Mouse (Mus musculus): ENCODE results near the gene Usp6nl.

Usp6nl gene

DNA sequence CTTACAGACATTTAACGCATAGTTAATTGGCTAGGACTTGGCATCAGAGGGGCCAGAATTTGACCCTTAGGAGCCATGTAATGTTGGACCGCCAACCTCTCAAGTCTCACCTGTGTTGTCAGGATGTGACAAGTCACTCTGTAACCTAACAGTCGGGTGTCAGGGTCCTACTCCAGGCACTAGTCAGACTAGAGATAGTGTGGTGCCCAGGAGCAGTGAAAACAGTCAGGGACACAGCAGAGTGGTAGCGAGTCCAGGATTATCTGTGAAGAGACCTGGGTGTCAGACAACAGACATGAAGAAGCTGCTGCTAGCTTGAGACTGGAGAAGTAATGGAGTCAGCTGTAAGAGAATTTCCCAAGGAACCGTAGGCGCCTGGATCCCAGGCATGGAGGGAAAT, 45.0 kb downstream of the Usp6nl start:
- DNase-seq (ENCODE audit: low spot score in 2 of 2): no peak

GRCm38 (mm10) chr2:6374216-6374615, 51.7 kb downstream of the Usp6nl start:
- no peak for DNase-seq (ENCODE audit: low spot score in 2 of 2)

GRCm38 (mm10) chr2:6376071-6376470, 53.6 kb downstream of the Usp6nl start:
- no peak for DNase-seq (ENCODE audit: low spot score in 2 of 2)

DNA sequence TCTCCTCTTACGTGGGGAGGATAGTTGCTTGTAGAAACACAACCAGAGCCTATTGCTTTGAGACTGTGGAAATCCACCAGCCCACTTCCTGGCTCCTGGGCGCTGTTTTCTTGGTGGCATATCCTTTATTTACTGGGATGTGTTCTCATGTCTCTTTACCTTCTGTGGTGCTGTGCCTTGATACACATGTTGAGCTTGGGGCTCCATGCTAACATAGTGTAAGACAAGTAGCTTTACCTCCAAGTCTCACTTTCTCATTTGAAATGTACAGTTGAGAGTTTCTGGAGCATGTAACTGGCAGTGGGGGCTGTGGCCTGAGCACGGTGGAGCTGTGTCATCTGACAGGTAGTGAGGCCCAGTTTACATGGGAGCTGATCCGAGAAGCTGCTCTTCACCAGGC, 54.5 kb downstream of the Usp6nl start:
- DNase-seq (ENCODE audit: low spot score in 2 of 2): no peak

GRCm38 (mm10) chr2:6378590-6379205, 56.2 kb downstream of the Usp6nl start:
- DNase-seq (ENCODE audit: low spot score in 2 of 2): no peak

DNA sequence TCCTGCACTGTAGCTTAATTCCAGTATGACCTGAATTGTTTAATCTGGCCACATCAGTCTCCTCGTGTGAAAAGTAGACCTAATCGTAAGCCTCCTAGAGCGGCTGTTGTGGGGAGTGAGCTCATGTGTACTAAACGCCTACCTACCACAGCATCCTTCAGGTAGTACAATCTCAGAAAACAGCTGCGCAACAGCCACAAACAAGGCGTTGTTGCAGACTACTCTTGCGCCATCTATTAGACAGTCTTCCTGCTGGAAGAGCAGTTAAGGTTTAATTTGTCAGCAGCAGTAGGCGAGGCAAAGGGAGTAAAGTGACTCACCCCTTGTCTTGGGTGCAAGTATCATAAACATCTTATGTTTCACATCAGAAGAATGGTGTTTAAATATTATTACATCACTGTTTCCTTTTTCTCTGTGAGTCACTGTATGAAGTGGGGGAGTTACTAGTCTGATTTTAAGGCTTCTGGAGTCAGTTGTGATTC, 57.3 kb downstream of the Usp6nl start:
- no peak for DNase-seq (ENCODE audit: low spot score in 2 of 2)

GRCm38 (mm10) chr2:6380401-6380800, 57.9 kb downstream of the Usp6nl start:
- no peak for DNase-seq (ENCODE audit: low spot score in 2 of 2)

- DNase-seq (ENCODE audit: low spot score in 2 of 2): no peak
Observed at GRCm38 (mm10) chr2:6384407-6385146, 62.1 kb downstream of the Usp6nl start.

DNA sequence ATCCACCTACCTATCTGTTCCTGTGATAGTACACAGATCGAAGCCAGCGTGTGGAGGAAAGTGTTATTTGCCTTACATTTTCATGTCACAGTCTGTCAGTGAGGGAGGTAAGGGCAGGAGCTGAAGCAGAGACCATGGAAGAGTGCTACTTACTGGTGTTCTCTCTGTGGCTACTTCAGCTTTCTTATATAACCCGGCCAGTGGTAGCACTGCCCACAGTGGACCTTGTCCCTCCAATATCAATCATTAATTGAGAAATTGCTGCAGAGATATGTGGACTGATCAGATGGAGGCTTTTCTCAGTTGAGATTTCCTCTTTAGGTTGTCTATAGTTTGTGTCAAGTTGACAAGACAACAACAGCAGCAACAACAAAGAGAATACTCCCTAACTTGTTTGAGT, 66.7 kb downstream of the Usp6nl start:
- no peak for DNase-seq (ENCODE audit: low spot score in 2 of 2)

GRCm38 (mm10) chr2:6391261-6391660, 68.8 kb downstream of the Usp6nl start:
- no peak for DNase-seq (ENCODE audit: low spot score in 2 of 2)

DNA sequence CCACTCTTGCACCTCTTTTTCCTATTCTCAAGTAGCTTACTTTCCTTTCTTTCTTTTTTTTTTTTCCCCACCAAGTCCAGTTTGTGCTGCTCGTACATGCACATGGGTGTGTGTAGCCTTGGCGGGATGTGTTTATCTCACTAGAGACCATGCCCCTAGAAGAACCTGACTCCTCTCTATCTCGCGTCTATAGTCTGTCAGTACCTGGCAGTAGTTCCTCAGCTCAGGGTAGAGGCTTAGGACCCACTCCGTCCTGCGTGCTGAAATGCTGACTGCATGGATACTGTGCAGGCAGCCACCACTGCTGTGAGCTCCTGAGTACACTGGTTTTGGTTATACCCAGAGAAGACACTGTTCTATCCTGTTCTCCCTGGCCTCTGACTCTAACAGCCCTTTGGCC, 69.5 kb downstream of the Usp6nl start:
- DNase-seq (ENCODE audit: low spot score in 2 of 2): no peak

- DNase-seq (ENCODE audit: low spot score in 2 of 2): no peak
Observed at GRCm38 (mm10) chr2:6395851-6396625, 73.6 kb downstream of the Usp6nl start.

DNA sequence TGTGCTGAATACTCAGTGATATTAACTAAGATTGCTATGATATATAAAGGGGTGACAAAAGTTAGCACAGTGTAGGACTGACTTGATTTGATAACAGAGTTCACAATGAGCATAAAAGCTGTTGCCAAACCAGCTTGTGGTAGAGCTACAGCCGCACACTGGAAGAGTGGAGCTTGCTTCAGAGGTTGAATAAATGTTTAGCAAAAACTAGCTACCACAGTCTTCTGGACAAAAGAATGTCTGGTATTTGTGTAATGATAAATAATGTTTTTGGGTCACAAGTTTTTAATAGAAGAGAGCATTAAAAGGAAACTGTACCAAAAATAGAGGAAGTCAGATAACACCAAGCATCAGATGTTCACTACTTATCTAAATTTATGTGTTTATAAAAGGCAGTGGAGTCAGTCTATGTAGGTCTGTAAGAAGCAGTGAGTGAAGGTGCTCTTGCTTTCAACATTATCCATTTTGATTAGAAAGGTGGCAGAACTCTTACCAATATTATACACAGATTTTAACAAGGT, 74.2 kb downstream of the Usp6nl start:
- DNase-seq (ENCODE audit: low spot score in 2 of 2): no peak

- no peak for DNase-seq (ENCODE audit: low spot score in 2 of 2)
Observed at GRCm38 (mm10) chr2:6397166-6397565, 74.7 kb downstream of the Usp6nl start.

DNA sequence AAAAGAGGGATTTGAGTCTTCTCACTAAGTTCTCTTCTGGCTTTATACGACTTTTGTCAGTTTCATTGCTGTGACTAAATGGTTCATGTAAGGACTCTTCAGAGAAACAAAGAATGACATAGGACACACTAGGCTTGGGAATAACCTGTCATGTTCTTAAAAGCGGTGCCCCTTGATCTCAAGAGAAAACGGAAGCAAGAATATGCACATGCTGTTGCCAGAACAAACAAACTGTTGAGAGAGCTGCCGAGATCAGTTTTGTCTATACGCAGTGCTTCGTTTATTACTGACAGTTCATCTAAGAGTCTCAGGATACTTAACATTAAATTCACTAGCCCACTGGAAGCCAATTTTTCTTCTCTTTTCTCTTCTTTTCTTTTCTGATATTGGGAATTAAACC, 76.4 kb downstream of the Usp6nl start:
- no peak for DNase-seq (ENCODE audit: low spot score in 2 of 2)

GRCm38 (mm10) chr2:6401039-6401438, 78.6 kb downstream of the Usp6nl start:
- no peak for DNase-seq (ENCODE audit: low spot score in 2 of 2)

- no peak for DNase-seq (ENCODE audit: low spot score in 2 of 2)
Observed at GRCm38 (mm10) chr2:6403375-6403774, 80.9 kb downstream of the Usp6nl start.

- DNase-seq (ENCODE audit: low spot score in 2 of 2): no peak
Observed at GRCm38 (mm10) chr2:6403991-6404390, 81.5 kb downstream of the Usp6nl start.

DNA sequence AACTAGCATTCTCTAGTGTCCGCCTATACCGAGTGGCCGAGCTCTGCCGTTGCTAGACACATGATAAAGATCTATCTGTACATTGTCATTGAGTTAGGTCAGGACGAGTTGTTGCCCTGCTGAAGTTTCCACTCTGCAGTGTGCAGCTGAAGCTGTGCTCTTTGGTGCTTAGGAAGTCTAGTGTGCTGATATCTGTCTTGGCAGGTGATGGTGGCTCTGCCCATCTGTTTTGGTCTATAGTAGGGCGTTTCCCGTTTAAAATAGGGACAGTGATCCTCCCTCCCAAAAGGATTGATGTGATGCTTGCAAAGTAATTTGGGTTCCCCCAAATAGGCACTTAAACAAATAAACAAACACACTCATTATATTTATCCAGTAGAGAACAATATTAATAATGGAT, 82.2 kb downstream of the Usp6nl start:
- DNase-seq (ENCODE audit: low spot score in 2 of 2): no peak

- DNase-seq (ENCODE audit: low spot score in 2 of 2): peak; percentile 49 to 77
Observed at GRCm38 (mm10) chr2:6405059-6406033, 82.9 kb downstream of the Usp6nl start.

- DNase-seq (ENCODE audit: low spot score in 2 of 2): no peak
Observed at GRCm38 (mm10) chr2:6407711-6408110, 85.2 kb downstream of the Usp6nl start.

Data from frontal cortex, postnatal 10 days (tissue).